Mouse (Mus musculus) naive thymus-derived CD4-positive, alpha-beta T cell, adult 5 months (primary cell): ENCODE data around the gene Gnai2. TPM values are rescaled to one million over a fixed set of nuclear protein-coding genes. Genes with fewer than 3 reads are reported as not detected.

ENCODE experiments used
- polyA plus RNA-seq: library from polyadenylated mRNA; unstranded; fragments of 100-300 nt; shearing (Covaris generic); gene quantifications from one replicate; pipeline ENCODE4 v1.2.1, GENCODE M21; 2017

The Gnai2 gene
- 663 TPM for polyA plus RNA-seq

GRCm38 (mm10) chr9:107635279-107636028 lies at the start of gene Gnai2:
Gene Gnai2 (minus strand): TSS chr9:107635367.

GRCm38 (mm10) chr9:107679501-107679900 lies 44.3 kb upstream of the Gnai2 start, which contains the start of gene Gnat1:
Gene Gnat1 (minus strand): TSS chr9:107679712.

GRCm38 (mm10) chr9:107669480-107669945 lies 34.3 kb upstream of the Gnai2 start, which contains the start of gene Slc38a3:
Gene Slc38a3 (minus strand): TSS chr9:107669530.

GRCm38 (mm10) chr9:107608741-107609432 lies 26.3 kb downstream of the Gnai2 start, which contains the start of gene Sema3b:
Gene Sema3b (minus strand): TSS chr9:107609229.

GRCm38 (mm10) chr9:107586974-107587832 lies 48.0 kb downstream of the Gnai2 start, which contains the start of gene Ifrd2:
Gene Ifrd2 (plus strand): TSS chr9:107587642.

GRCm38 (mm10) chr9:107580501-107581317 lies 54.5 kb downstream of the Gnai2 start, which contains the start of gene Hyal3:
Gene Hyal3 (plus strand): TSS chr9:107580818.

GRCm38 (mm10) chr9:107578587-107578986 lies 56.6 kb downstream of the Gnai2 start, which contains the start of gene Naa80:
Gene Naa80 (plus strand): TSS chr9:107578887.

GRCm38 (mm10) chr9:107576357-107577107 lies 58.6 kb downstream of the Gnai2 start, which contains the start of gene Hyal1:
Gene Hyal1 (plus strand): TSS chr9:107576927.

GRCm38 (mm10) chr9:107567702-107568319 lies 67.4 kb downstream of the Gnai2 start, which contains the start of gene Hyal2:
Gene Hyal2 (plus strand): TSS chr9:107567945.

Other genes starting within 250 kb of the Gnai2 start
- gene Cacna2d2, start 235.8 kb downstream of the Gnai2 start, polyA plus RNA-seq, result 1.7 TPM
- 53.3 TPM for gene Tmem115, start 101.4 kb downstream of the Gnai2 start, polyA plus RNA-seq
- gene Cyb561d2, start 93.2 kb downstream of the Gnai2 start, polyA plus RNA-seq, result 26.2 TPM
- gene Nprl2, start 93.1 kb downstream of the Gnai2 start, polyA plus RNA-seq, result 61.0 TPM
- gene Zmynd10, start 88.1 kb downstream of the Gnai2 start, polyA plus RNA-seq, result 1.2 TPM
- 104 TPM for gene Rassf1, start 83.8 kb downstream of the Gnai2 start, polyA plus RNA-seq
- gene Tusc2, start 72.1 kb downstream of the Gnai2 start, polyA plus RNA-seq, result 32.3 TPM
- gene Hyal2, start 67.4 kb downstream of the Gnai2 start, polyA plus RNA-seq, result 2.8 TPM
- 2.9 TPM for gene Hyal1, start 58.4 kb downstream of the Gnai2 start, polyA plus RNA-seq
- 14.0 TPM for gene Naa80, start 56.5 kb downstream of the Gnai2 start, polyA plus RNA-seq
- not detected for gene Hyal3, start 54.5 kb downstream of the Gnai2 start, polyA plus RNA-seq
- gene Ifrd2, start 47.7 kb downstream of the Gnai2 start, polyA plus RNA-seq, result 24.5 TPM
- gene Sema3b, start 26.1 kb downstream of the Gnai2 start, polyA plus RNA-seq, result not detected
- 0.11 TPM for gene Slc38a3, start 34.2 kb upstream of the Gnai2 start, polyA plus RNA-seq
- 5.7 TPM for gene Gnat1, start 44.3 kb upstream of the Gnai2 start, polyA plus RNA-seq
- gene Sema3f, start 75.1 kb upstream of the Gnai2 start, polyA plus RNA-seq, result 0.72 TPM
- gene Rbm5, start 135.6 kb upstream of the Gnai2 start, polyA plus RNA-seq, result 309 TPM
- 128 TPM for gene Rbm6, start 237.9 kb upstream of the Gnai2 start, polyA plus RNA-seq